8 mouse cellular contexts compared by ENCODE assay signal in genomic region chr4:150219501-150220292, GRCm38 (mm10). TPM values are rescaled to one million over a fixed set of nuclear protein-coding genes. Genes with fewer than 3 reads are reported as not detected.
A peak's percentile ranks its signal among the peaks of the same experiment; 100 is the strongest.
DNase-seq lines count a peak whose midpoint lies in the region; ATAC-seq and TF ChIP-seq lines count a peak whose summit lies in the region.

No protein-coding gene starts in this region.

- peak; percentile 68 for TF ChIP-seq CTCF in cerebellum, adult 2 months (IDR thresholded peaks at IDR 0.05; ENCODE audit: borderline replicate concordance, insufficient read depth, low read depth, low read length)
- TF ChIP-seq CTCF in lung, embryonic 14.5 days (IDR thresholded peaks at IDR 0.05; ENCODE audit: low read depth), result peak; percentile 74

- no peak overlapping the region for H3K27ac ChIP-seq in cerebellum, adult 2 months (ENCODE audit: insufficient read depth, low read length)
- H3K27ac ChIP-seq in lung, embryonic 14.5 days (ENCODE audit: low read depth), result no peak overlapping the region

- no peak overlapping the region for H3K9ac ChIP-seq in lung, embryonic 14.5 days

- no peaks in the 10 kb centered on the region for H3K9me3 ChIP-seq in lung, embryonic 14.5 days (ENCODE audit: low read depth, low read length)

- TF ChIP-seq POLR2A in cerebellum, adult 2 months (IDR thresholded peaks at IDR 0.05; ENCODE audit: borderline replicate concordance, insufficient read depth, low read length), result no peak

- intact Hi-C loops in left cerebral cortex, postnatal 14 days (cut with DNase I), result loop anchor here (1.0 kb wide), 2 partner anchors 46 to 82 kb away; no protein-coding TSS in a partner anchor

- no peak overlapping the region for H3K4me2 ChIP-seq in lung, embryonic 14.5 days

- 81% methylated on average over 9 of the region's 9 CpGs for WGBS in cerebellum, adult 2 months
- 71% methylated on average over 9 of the region's 9 CpGs for WGBS in lung, embryonic 14.5 days

- H3K27me3 ChIP-seq in cerebellum, adult 2 months (ENCODE audit: control insufficient read depth, insufficient read depth, low read length), result no peaks in the 10 kb centered on the region
- no peaks in the 10 kb centered on the region for H3K27me3 ChIP-seq in lung, embryonic 14.5 days (ENCODE audit: insufficient read depth, low read length)

- no peaks in the 10 kb centered on the region for H3K4me1 ChIP-seq in cerebellum, adult 2 months (ENCODE audit: control insufficient read depth, insufficient read depth, low read length)
- H3K4me1 ChIP-seq in lung, embryonic 14.5 days (ENCODE audit: insufficient read depth), result peaks cover 2% of the 10 kb centered on the region; the same call in 1 of the 2 replicates

- ATAC-seq in granulocyte monocyte progenitor cell, adult 5-6 weeks (replicated peaks; ENCODE audit: poor library complexity, severe bottlenecking), result peak; percentile 47; the same call in 1 of the 2 replicates
- peak; percentile 47; the same call in 1 of the 2 replicates for ATAC-seq in lung, embryonic 14.5 days (ENCODE audit: insufficient read depth)

- peak; percentile 50 to 60 for DNase-seq in cerebellum, adult 2 months
- no peak for DNase-seq in cerebellum, adult 8-10 months
- peak; percentile 62 to 70 for DNase-seq in left cerebral cortex, postnatal 14 days (ENCODE audit: low spot score in 2 of 2)
- DNase-seq in left cerebral cortex, adult 11 months (ENCODE audit: low spot score), result no peak
- DNase-seq in adrenal gland, postnatal 14 days, result peak; percentile 74
- DNase-seq in lung, embryonic 14.5 days, result peak; percentile 88
- DNase-seq in spleen, postnatal 36 days (ENCODE audit: low spot score in 2 of 2), result peak; percentile 31 to 47

- H3K4me3 ChIP-seq in cerebellum, adult 2 months (replicated peaks; ENCODE audit: insufficient read depth, low read depth, low read length), result no peak overlapping the region
- no peak overlapping the region for H3K4me3 ChIP-seq in lung, embryonic 14.5 days (ENCODE audit: low read depth, low read length)

- no peaks in the 10 kb centered on the region for H3K36me3 ChIP-seq in lung, embryonic 14.5 days (ENCODE audit: insufficient read depth)

RNA-seq across cellular contexts. Expression of gene Eno1, which starts 16.8 kb away (rescaled TPM):
- 918 and 961 TPM in 2 replicates for polyA plus RNA-seq in cerebellum, adult 2 months (2012; rRNA removed)
- 100 to 1,000 TPM; 378 to 386 TPM for total RNA-seq in left cerebral cortex, postnatal 14 days (2021)
- 426 and 444 TPM in 2 replicates for total RNA-seq in adrenal gland, postnatal 14 days (2021)
- total RNA-seq in granulocyte monocyte progenitor cell, adult 5-6 weeks (2014; fragmentation: Nextera tagmentation), result 409 and 424 TPM in 2 replicates
- 380 and 423 TPM in 2 replicates for total RNA-seq in granulocyte monocyte progenitor cell, adult 5-6 weeks (2017)
- 1,829 and 1,952 TPM in 2 replicates for polyA plus RNA-seq in lung, embryonic 14.5 days (2014; fragmentation: Nextera tagmentation; extraction: Ambion mirVana)

RNA-seq across cellular contexts. Expression of gene Car6, which starts 18.6 kb away (rescaled TPM):
- polyA plus RNA-seq in cerebellum, adult 2 months (2012; rRNA removed), result not detected in 2 replicates
- total RNA-seq in left cerebral cortex, postnatal 14 days (2021), result not detected
- 0.44 TPM in 1 of 2 replicates, not detected in the other for total RNA-seq in adrenal gland, postnatal 14 days (2021)
- not detected in 2 replicates for total RNA-seq in granulocyte monocyte progenitor cell, adult 5-6 weeks (2014; fragmentation: Nextera tagmentation)
- total RNA-seq in granulocyte monocyte progenitor cell, adult 5-6 weeks (2017), result not detected in 2 replicates
- polyA plus RNA-seq in lung, embryonic 14.5 days (2014; fragmentation: Nextera tagmentation; extraction: Ambion mirVana), result not detected in 2 replicates

Comparison
In these comparisons a context has a peak if more than half of its experiments do, and no peak if none do; other contexts are left out.
1. DNase-seq: peak in cerebellum, adult 2 months (2 of 2), left cerebral cortex, postnatal 14 days (2 of 2), adrenal gland, postnatal 14 days (single experiment), lung, embryonic 14.5 days (single experiment) and spleen, postnatal 36 days (2 of 2); none in cerebellum, adult 8-10 months (single experiment) and left cerebral cortex, adult 11 months (single experiment).